Mouse (Mus musculus) C2C12 (cell line): Measurements from ENCODE around the gene Vac14. TPM values are rescaled to one million over a fixed set of nuclear protein-coding genes. Genes with fewer than 3 reads are reported as not detected.

Experiments
- H3K27me3 ChIP-seq: one replicate; pipeline ENCODE4 v1.6.1; 2011; ENCODE audit not compliant: control insufficient read depth, insufficient read depth, insufficient read length
- H3K36me3 ChIP-seq: one replicate; pipeline ENCODE4 v1.6.1; 2011; ENCODE audit not compliant: control insufficient read depth, insufficient read depth
- H3K4me3 ChIP-seq: one replicate; pipeline ENCODE4 v1.5.1; 2011; ENCODE audit warnings: mild to moderate bottlenecking, control low read depth; ENCODE audit not compliant: poor library complexity, insufficient read depth, severe bottlenecking
- H3K79me2 ChIP-seq: one replicate; pipeline ENCODE4 v1.6.1; 2011; ENCODE audit not compliant: control insufficient read depth, insufficient read depth
- H3K79me3 ChIP-seq: one replicate; pipeline ENCODE4 v1.6.1; 2011; ENCODE audit warnings: low read depth, control low read depth
- H3ac ChIP-seq: one replicate; pipeline ENCODE3; 2011; ENCODE audit warnings: low read depth; ENCODE audit not compliant: control insufficient read depth, insufficient read length
- CEBPB ChIP-seq: IDR thresholded peaks from one replicate; pipeline ENCODE4 v1.6.1; 2011; ENCODE audit warnings: low read depth, mild to moderate bottlenecking, control low read depth, moderate library complexity
- CTCF ChIP-seq: IDR thresholded peaks from one replicate; pipeline ENCODE4 v1.5.1; 2011; ENCODE audit not compliant: control insufficient read depth, insufficient read depth, insufficient read length
- FOSL1 ChIP-seq: IDR thresholded peaks from one replicate; pipeline ENCODE4 v1.8.0; 2011; ENCODE audit warnings: mild to moderate bottlenecking, low read length; ENCODE audit not compliant: poor library complexity, insufficient read depth, severe bottlenecking
- MAX ChIP-seq: IDR thresholded peaks from one replicate; pipeline ENCODE4 v1.6.1; 2011; ENCODE audit warnings: mild to moderate bottlenecking, control low read depth
- MYOD1 ChIP-seq: IDR thresholded peaks from one replicate; pipeline ENCODE4 v1.6.1; 2011; ENCODE audit warnings: low read depth; ENCODE audit not compliant: control insufficient read depth, insufficient read length
- MYOG ChIP-seq: IDR thresholded peaks from one replicate; pipeline ENCODE4 v1.6.1; 2011; ENCODE audit not compliant: control insufficient read depth, insufficient read length; ENCODE audit errors: extremely low read depth
- USF1 ChIP-seq: IDR thresholded peaks from one replicate; pipeline ENCODE4 v1.6.1; 2011; ENCODE audit warnings: low read depth, mild to moderate bottlenecking, control low read depth, moderate library complexity
- polyA plus RNA-seq: library from polyadenylated mRNA; unstranded; fragments of >200 nt; fragmentation: generic; extraction: Trizol; gene quantifications from one replicate; pipeline ENCODE4 v1.2.1, GENCODE M21; 2012; ENCODE audit warnings: missing spikeins

The Vac14 gene
- polyA plus RNA-seq, 1 experiment: 22.2 TPM

GRCm38 (mm10) chr8:110643177-110643576, 24.8 kb downstream of the Vac14 start:
- H3ac ChIP-seq: no peak overlapping the region
- TF ChIP-seq CTCF (no peak), USF1 (no peak), FOSL1 (no peak), CEBPB (no peak), MAX (no peak), MYOG (no peak), MYOD1 (no peak)
- no peaks in the 10 kb centered on the region for H3K79me3 ChIP-seq
- H3K79me2 ChIP-seq: no peaks in the 10 kb centered on the region
- H3K36me3 ChIP-seq: peaks cover 3% of the 10 kb centered on the region
- H3K4me3 ChIP-seq: no peak overlapping the region
- no peaks in the 10 kb centered on the region for H3K27me3 ChIP-seq

- Histone ChIP-seq H3ac (no peak overlapping the region), H3K36me3 (peaks cover 8% of the 10 kb centered on the region)
Measured at GRCm38 (mm10) chr8:110644422-110644821, 26.0 kb downstream of the Vac14 start.

GRCm38 (mm10) chr8:110644901-110645300, 26.5 kb downstream of the Vac14 start:
- no peaks in the 10 kb centered on the region for H3K27me3 ChIP-seq
- H3K79me2 ChIP-seq: no peaks in the 10 kb centered on the region
- TF ChIP-seq MAX: no peak
- TF ChIP-seq MYOG: no peak
- TF ChIP-seq CEBPB: no peak
- TF ChIP-seq CTCF: no peak
- TF ChIP-seq MYOD1: no peak
- TF ChIP-seq USF1: no peak
- H3ac ChIP-seq: no peak overlapping the region
- no peaks in the 10 kb centered on the region for H3K79me3 ChIP-seq
- H3K4me3 ChIP-seq: no peak overlapping the region
- peaks cover 8% of the 10 kb centered on the region for H3K36me3 ChIP-seq

More at GRCm38 (mm10) chr8:110644422-110644821, 26.0 kb downstream of the Vac14 start:
- Histone ChIP-seq H3K27me3 (no peaks in the 10 kb centered on the region), H3K4me3 (no peak overlapping the region), H3K79me3 (no peaks in the 10 kb centered on the region), H3K79me2 (no peaks in the 10 kb centered on the region)
- no peak for TF ChIP-seq CTCF
- no peak for TF ChIP-seq USF1
- TF ChIP-seq MYOD1: no peak
- TF ChIP-seq MAX: no peak
- TF ChIP-seq FOSL1: no peak

- Histone ChIP-seq H3K79me2 (no peaks in the 10 kb centered on the region), H3K36me3 (peaks cover 8% of the 10 kb centered on the region), H3K27me3 (no peaks in the 10 kb centered on the region), H3K79me3 (no peaks in the 10 kb centered on the region), H3K4me3 (no peak overlapping the region), H3ac (no peak overlapping the region)
- TF ChIP-seq USF1: no peak
- TF ChIP-seq FOSL1: no peak
- no peak for TF ChIP-seq MYOG
- TF ChIP-seq CTCF: no peak
- no peak for TF ChIP-seq MYOD1
- no peak for TF ChIP-seq MAX
- TF ChIP-seq CEBPB: no peak
Measured at GRCm38 (mm10) chr8:110645340-110645739, 27.0 kb downstream of the Vac14 start.

- H3K79me2 ChIP-seq: no peaks in the 10 kb centered on the region
Measured at GRCm38 (mm10) chr8:110646064-110646463, 27.7 kb downstream of the Vac14 start.

GRCm38 (mm10) chr8:110648577-110648976, 30.2 kb downstream of the Vac14 start:
- no peak overlapping the region for H3ac ChIP-seq
- H3K36me3 ChIP-seq: peaks cover 14% of the 10 kb centered on the region
- no peaks in the 10 kb centered on the region for H3K79me3 ChIP-seq
- H3K79me2 ChIP-seq: no peaks in the 10 kb centered on the region
- H3K27me3 ChIP-seq: no peaks in the 10 kb centered on the region
- H3K4me3 ChIP-seq: no peak overlapping the region
- no peak for TF ChIP-seq CEBPB
- no peak for TF ChIP-seq MYOD1
- TF ChIP-seq MYOG: no peak
- no peak for TF ChIP-seq USF1
- no peak for TF ChIP-seq FOSL1

More at GRCm38 (mm10) chr8:110646064-110646463, 27.7 kb downstream of the Vac14 start:
- Histone ChIP-seq H3ac (no peak overlapping the region), H3K79me3 (no peaks in the 10 kb centered on the region), H3K4me3 (no peak overlapping the region), H3K27me3 (no peaks in the 10 kb centered on the region), H3K36me3 (peaks cover 12% of the 10 kb centered on the region)
- TF ChIP-seq CTCF (peak; percentile 92), CEBPB (no peak), MAX (no peak), USF1 (no peak), MYOG (no peak), MYOD1 (no peak), FOSL1 (no peak)
